Mouse (Mus musculus): ENCODE data around the gene Gm16181.

GRCm38 (mm10) chr17:35259621-35260020, 39.0 kb downstream of the Gm16181 start:
- TF ChIP-seq CTCF (conservative IDR thresholded peaks at IDR 0.05; ENCODE audit: low read length), result no peak
- no peak for TF ChIP-seq NANOG (IDR thresholded peaks at IDR 0.05; ENCODE audit: borderline replicate concordance, low read length)

All from E14TG2a.4 (cell line).